Mouse (Mus musculus): ENCODE measurements around the gene Stoml1. TPM values are rescaled to one million over a fixed set of nuclear protein-coding genes. Genes with fewer than 3 reads are reported as not detected.

Gene Stoml1
- polyA plus RNA-seq, 1 experiment from 2014 or later = 144 TPM

- Histone ChIP-seq H3K4me2 (ENCODE audit: low read length) (no peak overlapping the region), H3K36me3 (ENCODE audit: control insufficient read depth, insufficient read depth, low read length) (no peaks in the 10 kb centered on the region; the same call in 1 of the 2 replicates), H3K27ac (ENCODE audit: low read length) (no peak overlapping the region), H3K27me3 (ENCODE audit: control insufficient read depth, insufficient read depth, low read depth, low read length) (no peaks in the 10 kb centered on the region), H3K9ac (ENCODE audit: low read depth, low read length) (no peak overlapping the region), H3K4me1 (ENCODE audit: control insufficient read depth, insufficient read depth, low read length) (no peaks in the 10 kb centered on the region), H3K4me3 (ENCODE audit: low read depth, low read length) (no peak overlapping the region), H3K9me3 (replicated peaks; ENCODE audit: control insufficient read depth, low read length, poor library complexity, severe bottlenecking) (no peaks in the 10 kb centered on the region)
- ATAC-seq = no peak
- 84% methylated on average over 5 of the region's 5 CpGs for WGBS
Measured at GRCm38 (mm10) chr9:58232374-58232773, 20.6 kb upstream of the Stoml1 start.

- 98% methylated on average over 28 of the region's 28 CpGs for WGBS
- no peak overlapping the region for H3K9ac ChIP-seq (ENCODE audit: low read depth, low read length)
- H3K9me3 ChIP-seq (replicated peaks; ENCODE audit: control insufficient read depth, low read length, poor library complexity, severe bottlenecking) = no peaks in the 10 kb centered on the region
- H3K27ac ChIP-seq (ENCODE audit: low read length) = no peak overlapping the region
- H3K4me2 ChIP-seq (ENCODE audit: low read length) = no peak overlapping the region
- H3K27me3 ChIP-seq (ENCODE audit: control insufficient read depth, insufficient read depth, low read depth, low read length) = no peaks in the 10 kb centered on the region
- H3K36me3 ChIP-seq (ENCODE audit: control insufficient read depth, insufficient read depth, low read length) = no peaks in the 10 kb centered on the region
- ATAC-seq = no peak
- no peak overlapping the region for H3K4me3 ChIP-seq (ENCODE audit: low read depth, low read length)
- no peaks in the 10 kb centered on the region for H3K4me1 ChIP-seq (ENCODE audit: control insufficient read depth, insufficient read depth, low read length)
Measured at GRCm38 (mm10) chr9:58234502-58235015, 18.4 kb upstream of the Stoml1 start.

GRCm38 (mm10) chr9:58241780-58242485 lies 11.0 kb upstream of the Stoml1 start:
- Histone ChIP-seq H3K27me3 (ENCODE audit: control insufficient read depth, insufficient read depth, low read depth, low read length) (no peaks in the 10 kb centered on the region), H3K4me3 (ENCODE audit: low read depth, low read length) (no peak overlapping the region), H3K9ac (ENCODE audit: low read depth, low read length) (no peak overlapping the region), H3K4me1 (ENCODE audit: control insufficient read depth, insufficient read depth, low read length) (peaks cover 8% of the 10 kb centered on the region; the same call in 1 of the 2 replicates), H3K4me2 (ENCODE audit: low read length) (no peak overlapping the region), H3K9me3 (replicated peaks; ENCODE audit: control insufficient read depth, low read length, poor library complexity, severe bottlenecking) (no peaks in the 10 kb centered on the region), H3K36me3 (ENCODE audit: control insufficient read depth, insufficient read depth, low read length) (no peaks in the 10 kb centered on the region), H3K27ac (ENCODE audit: low read length) (no peak overlapping the region)
- WGBS = 42% methylated on average over 9 of the region's 9 CpGs
- ATAC-seq = no peak

DNA sequence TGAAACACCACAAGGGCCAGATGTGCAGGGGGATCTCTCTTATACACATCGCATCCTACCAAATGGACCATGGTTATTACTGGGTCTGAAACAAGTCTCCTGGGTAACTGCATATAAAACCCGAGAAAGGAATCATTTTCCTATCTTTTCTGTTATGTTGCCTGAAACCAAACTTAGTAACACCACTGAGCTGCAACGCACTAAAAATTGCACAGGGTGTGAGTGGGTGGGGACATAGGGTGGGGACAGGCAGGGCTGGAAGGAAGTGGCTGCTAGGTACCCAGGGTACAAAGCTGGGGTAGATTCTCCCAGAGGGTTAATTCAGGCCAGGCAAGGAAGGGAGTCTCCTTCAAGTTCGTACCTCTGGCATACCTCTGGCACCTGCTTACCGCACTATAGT lies 10.3 kb upstream of the Stoml1 start:
- no peaks in the 10 kb centered on the region for H3K9me3 ChIP-seq (replicated peaks; ENCODE audit: control insufficient read depth, low read length, poor library complexity, severe bottlenecking)
- 90% methylated on average over 5 of the region's 5 CpGs for WGBS

DNA sequence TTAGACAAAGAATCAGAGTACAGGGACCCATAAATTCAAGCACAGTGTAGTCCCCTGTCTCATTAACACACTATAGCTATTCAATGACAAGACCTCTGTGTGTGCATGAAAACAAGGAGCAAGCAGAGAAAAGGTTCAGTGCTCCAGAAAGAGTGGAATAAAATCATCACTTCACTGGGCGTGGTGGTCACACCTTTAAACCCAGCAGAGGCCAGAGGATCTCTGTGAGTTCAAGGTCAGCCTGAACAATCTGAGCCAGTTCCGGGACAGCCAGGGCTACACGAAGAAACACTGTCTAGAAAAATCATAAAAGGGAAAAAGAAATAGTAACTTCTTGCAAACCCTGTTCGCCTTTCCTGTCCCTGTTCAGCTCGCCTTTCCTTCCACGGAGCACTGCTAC lies 9.3 kb upstream of the Stoml1 start:
- Histone ChIP-seq H3K4me1 (ENCODE audit: control insufficient read depth, insufficient read depth, low read length) (peaks cover 11% of the 10 kb centered on the region; the same call in 1 of the 2 replicates), H3K27ac (ENCODE audit: low read length) (no peak overlapping the region), H3K27me3 (ENCODE audit: control insufficient read depth, insufficient read depth, low read depth, low read length) (no peaks in the 10 kb centered on the region), H3K4me3 (ENCODE audit: low read depth, low read length) (no peak overlapping the region), H3K4me2 (ENCODE audit: low read length) (no peak overlapping the region), H3K36me3 (ENCODE audit: control insufficient read depth, insufficient read depth, low read length) (no peaks in the 10 kb centered on the region), H3K9ac (ENCODE audit: low read depth, low read length) (no peak overlapping the region), H3K9me3 (replicated peaks; ENCODE audit: control insufficient read depth, low read length, poor library complexity, severe bottlenecking) (no peaks in the 10 kb centered on the region)
- no peak for ATAC-seq
- 93% methylated on average over 6 of the region's 6 CpGs for WGBS

More for the DNA sequence above, 10.3 kb upstream of the Stoml1 start:
- no peaks in the 10 kb centered on the region for H3K27me3 ChIP-seq (ENCODE audit: control insufficient read depth, insufficient read depth, low read depth, low read length)
- H3K4me1 ChIP-seq (ENCODE audit: control insufficient read depth, insufficient read depth, low read length) = peaks cover 11% of the 10 kb centered on the region; the same call in 1 of the 2 replicates
- no peak overlapping the region for H3K4me2 ChIP-seq (ENCODE audit: low read length)
- no peak overlapping the region for H3K9ac ChIP-seq (ENCODE audit: low read depth, low read length)
- no peak overlapping the region for H3K27ac ChIP-seq (ENCODE audit: low read length)
- no peak overlapping the region for H3K4me3 ChIP-seq (ENCODE audit: low read depth, low read length)
- no peak for ATAC-seq
- no peaks in the 10 kb centered on the region for H3K36me3 ChIP-seq (ENCODE audit: control insufficient read depth, insufficient read depth, low read length)

- no peak overlapping the region for H3K4me2 ChIP-seq (ENCODE audit: low read length)
- H3K36me3 ChIP-seq (ENCODE audit: control insufficient read depth, insufficient read depth, low read length) = no peaks in the 10 kb centered on the region
- no peak for ATAC-seq
- H3K9me3 ChIP-seq (replicated peaks; ENCODE audit: control insufficient read depth, low read length, poor library complexity, severe bottlenecking) = no peaks in the 10 kb centered on the region
- no peak overlapping the region for H3K4me3 ChIP-seq (ENCODE audit: low read depth, low read length)
- no peak overlapping the region for H3K27ac ChIP-seq (ENCODE audit: low read length)
- WGBS = 73% methylated on average over 4 of the region's 4 CpGs
- H3K4me1 ChIP-seq (ENCODE audit: control insufficient read depth, insufficient read depth, low read length) = peaks cover 15% of the 10 kb centered on the region; the same call in 1 of the 2 replicates
- no peaks in the 10 kb centered on the region for H3K27me3 ChIP-seq (ENCODE audit: control insufficient read depth, insufficient read depth, low read depth, low read length)
- no peak overlapping the region for H3K9ac ChIP-seq (ENCODE audit: low read depth, low read length)
Measured at GRCm38 (mm10) chr9:58246083-58246591, 6.8 kb upstream of the Stoml1 start.

GRCm38 (mm10) chr9:58247064-58247759 lies 5.8 kb upstream of the Stoml1 start:
- Histone ChIP-seq H3K27me3 (ENCODE audit: control insufficient read depth, insufficient read depth, low read depth, low read length) (no peaks in the 10 kb centered on the region), H3K9ac (ENCODE audit: low read depth, low read length) (peak overlapping the region; percentile 65), H3K27ac (ENCODE audit: low read length) (no peak overlapping the region), H3K4me2 (ENCODE audit: low read length) (peak overlapping the region; percentile 36), H3K4me1 (ENCODE audit: control insufficient read depth, insufficient read depth, low read length) (peaks cover 12% of the 10 kb centered on the region; the same call in 1 of the 2 replicates), H3K9me3 (replicated peaks; ENCODE audit: control insufficient read depth, low read length, poor library complexity, severe bottlenecking) (no peaks in the 10 kb centered on the region), H3K36me3 (ENCODE audit: control insufficient read depth, insufficient read depth, low read length) (no peaks in the 10 kb centered on the region), H3K4me3 (ENCODE audit: low read depth, low read length) (no peak overlapping the region)
- WGBS = 16% methylated on average over 25 of the region's 25 CpGs
- ATAC-seq = peak; percentile 62

DNA sequence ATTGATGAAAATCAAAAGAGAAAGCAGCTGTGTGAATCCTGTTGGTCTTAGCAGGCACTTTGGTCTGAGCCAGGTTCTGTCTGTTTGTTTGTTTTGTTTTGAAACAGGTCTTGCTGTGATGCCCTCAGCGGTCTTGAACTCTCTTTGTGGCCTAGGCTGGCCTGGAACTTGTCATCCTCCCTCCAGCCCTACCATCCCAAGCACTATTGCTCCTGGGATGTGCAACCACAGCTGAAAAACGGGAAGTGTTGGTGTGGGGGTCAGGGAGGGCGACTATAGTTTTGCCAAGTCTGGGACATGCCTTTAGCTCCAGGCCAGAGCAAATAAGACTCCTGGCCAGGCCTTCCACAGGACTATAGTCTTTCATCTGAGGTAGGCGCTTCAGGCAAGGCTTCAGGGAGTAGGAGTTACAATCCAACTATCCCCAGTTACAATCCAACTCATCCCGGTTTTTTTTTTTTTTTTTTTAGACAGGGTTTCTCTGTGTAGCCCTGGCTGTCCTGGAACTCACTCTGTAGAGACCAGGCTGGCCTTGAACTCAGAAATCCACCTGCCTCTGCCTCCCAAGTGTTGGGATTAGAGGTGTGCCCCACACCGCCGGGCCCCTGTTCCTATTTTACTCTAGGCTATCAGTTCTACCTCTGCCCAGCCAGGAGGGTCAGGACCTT lies 4.1 kb upstream of the Stoml1 start:
- WGBS = 51% methylated on average over 7 of the region's 7 CpGs

More for the DNA sequence above, 4.1 kb upstream of the Stoml1 start:
- H3K27me3 ChIP-seq (ENCODE audit: control insufficient read depth, insufficient read depth, low read depth, low read length) = no peaks in the 10 kb centered on the region
- no peaks in the 10 kb centered on the region for H3K36me3 ChIP-seq (ENCODE audit: control insufficient read depth, insufficient read depth, low read length)
- no peaks in the 10 kb centered on the region for H3K9me3 ChIP-seq (replicated peaks; ENCODE audit: control insufficient read depth, low read length, poor library complexity, severe bottlenecking)
- peak overlapping the region; percentile 53 for H3K9ac ChIP-seq (ENCODE audit: low read depth, low read length)
- H3K4me3 ChIP-seq (ENCODE audit: low read depth, low read length) = peak overlapping the region; percentile 34
- no peak for ATAC-seq
- no peak overlapping the region for H3K27ac ChIP-seq (ENCODE audit: low read length)
- H3K4me2 ChIP-seq (ENCODE audit: low read length) = peak overlapping the region; percentile 62
- peaks cover 9% of the 10 kb centered on the region for H3K4me1 ChIP-seq (ENCODE audit: control insufficient read depth, insufficient read depth, low read length)
